Mouse (Mus musculus) splenic B cell, adult 2 months (primary cell): ENCODE data around the gene Apoa2.
A peak's percentile ranks its signal among the peaks of the same experiment; 100 is the strongest.

Source experiments
- DNase-seq: peaks from one replicate; pipeline ENCODE4 v3.0.0-alpha.2; 2011; ENCODE audit warnings: low read depth, low spot score
- H3K27me3 ChIP-seq: 2 replicates; pipeline ENCODE4 v1.6.1; 2012; ENCODE audit warnings: mild to moderate bottlenecking, low read length, moderate library complexity, mixed read lengths; ENCODE audit not compliant: control insufficient read depth, poor library complexity, insufficient read depth, severe bottlenecking
- H3K36me3 ChIP-seq: 2 replicates; pipeline ENCODE4 v1.6.1; 2012; ENCODE audit warnings: mild to moderate bottlenecking, low read length, moderate library complexity, mixed read lengths; ENCODE audit not compliant: control insufficient read depth, poor library complexity, insufficient read depth, severe bottlenecking

Gene Apoa2

DNA sequence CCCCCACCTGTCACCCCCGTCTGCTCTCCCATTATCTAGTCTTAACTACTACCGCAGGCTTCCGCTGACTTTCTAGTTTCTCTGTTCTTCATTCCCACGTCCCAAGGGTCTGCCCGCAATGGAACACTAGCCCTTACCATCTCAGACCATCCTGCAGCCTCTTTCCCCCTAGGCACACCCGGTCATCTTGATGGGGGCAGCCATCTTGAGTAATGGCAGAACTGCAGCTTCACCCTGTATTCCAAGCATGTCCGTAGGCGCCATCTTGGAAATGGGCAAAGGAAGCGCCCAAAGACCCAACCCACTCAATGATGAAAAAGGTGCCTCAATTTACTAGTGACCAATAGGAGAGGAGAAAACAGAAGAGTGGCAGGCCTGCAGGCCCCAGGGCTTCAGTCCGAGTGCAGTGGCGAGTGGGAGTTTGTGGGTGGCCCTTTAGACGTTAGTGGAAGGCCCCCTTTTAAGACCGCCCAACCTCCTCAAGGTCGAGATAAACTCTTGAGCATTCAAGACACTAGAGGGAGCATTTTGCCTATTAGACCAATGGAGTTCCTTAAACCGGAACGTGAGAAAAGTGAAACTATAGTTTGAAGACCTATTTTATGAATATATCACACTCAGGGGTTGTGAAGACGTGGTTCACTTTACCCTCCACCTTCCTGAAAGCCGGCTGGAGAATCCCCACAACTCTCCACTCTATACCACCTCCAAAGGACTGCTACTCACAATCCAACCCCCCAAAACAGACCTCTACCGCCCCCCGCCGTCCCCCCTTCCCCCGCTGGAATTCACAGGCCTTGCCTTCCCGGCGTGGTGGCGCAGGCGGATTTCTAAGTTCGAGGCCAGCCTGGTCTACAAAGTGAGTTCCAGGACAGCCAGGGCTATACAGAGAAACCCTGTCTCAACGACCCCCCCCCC lies 2.4 kb upstream of the Apoa2 start, which contains the start of gene Tomm40l:
TSS of gene Tomm40l (minus strand) at position 277 of the 918 bp plus-strand sequence.
- peaks cover 1% of the 10 kb centered on the region for H3K36me3 ChIP-seq
- DNase-seq, result peak; percentile 98
- H3K27me3 ChIP-seq, result no peaks in the 10 kb centered on the region

DNA sequence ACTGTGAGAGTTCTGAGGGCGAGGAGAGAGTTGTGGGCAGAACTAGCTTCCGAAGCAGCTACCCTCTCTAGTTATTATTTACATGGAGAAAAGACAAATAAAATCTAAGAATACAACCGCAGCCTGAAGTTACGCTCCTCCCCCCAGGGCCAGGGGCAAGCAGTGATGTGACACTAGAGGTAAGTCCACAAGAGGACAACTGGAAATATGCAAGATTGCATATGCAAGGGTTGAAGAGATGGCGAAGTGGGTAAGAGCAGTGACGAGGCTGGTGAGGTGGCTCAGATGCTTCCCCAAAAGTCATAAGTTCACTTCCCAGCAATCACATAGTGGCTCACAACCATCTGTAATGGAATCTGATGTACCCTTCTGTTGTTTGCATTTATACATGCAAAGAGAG lies 1.7 kb upstream of the Apoa2 start:
- Histone ChIP-seq H3K27me3 (no peaks in the 10 kb centered on the region), H3K36me3 (peaks cover 1% of the 10 kb centered on the region)
- DNase-seq, result peak; percentile 18

DNA sequence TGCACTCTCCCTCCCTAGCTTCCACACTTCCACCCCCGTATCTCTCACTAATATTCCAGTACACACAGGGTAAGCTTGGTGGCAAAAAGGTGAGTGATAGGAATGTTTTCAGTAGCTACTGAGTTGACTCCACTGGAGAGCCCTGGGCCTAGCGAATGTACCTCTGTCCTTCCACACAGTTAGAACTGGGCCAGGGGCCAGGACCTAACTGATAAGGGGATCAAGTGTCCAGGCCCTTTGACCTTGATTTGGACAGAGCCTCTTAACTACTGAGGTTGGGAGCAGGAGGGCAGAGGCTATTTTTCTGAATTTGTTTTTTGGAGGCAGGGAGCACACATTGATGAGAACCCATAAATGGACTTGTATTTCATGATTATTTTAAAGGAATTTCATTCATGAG lies 1.1 kb upstream of the Apoa2 start:
- DNase-seq, result no peak
- Histone ChIP-seq H3K27me3 (no peaks in the 10 kb centered on the region), H3K36me3 (peaks cover 1% of the 10 kb centered on the region)

DNA sequence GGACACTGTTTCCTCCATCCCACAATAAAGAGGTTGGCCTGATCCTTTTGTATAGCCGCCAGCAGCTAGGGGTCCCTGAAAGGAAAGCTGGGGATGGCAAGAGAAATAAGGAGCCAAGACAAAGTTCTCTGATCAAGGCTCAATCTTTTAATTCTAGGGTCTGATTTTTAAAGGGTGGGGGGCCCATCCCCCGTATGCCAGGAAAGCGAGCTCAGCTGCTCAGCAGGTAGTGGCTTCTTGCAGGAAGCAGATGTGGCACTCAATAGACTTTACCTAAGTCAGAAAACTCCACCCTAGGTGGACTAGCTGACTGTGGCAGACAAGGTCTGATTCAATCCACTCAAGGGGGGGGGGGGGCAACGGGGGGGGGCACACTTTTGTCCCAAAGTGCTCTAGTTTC lies 1.9 kb downstream of the Apoa2 start:
- DNase-seq, result no peak
- H3K27me3 ChIP-seq, result no peaks in the 10 kb centered on the region
- H3K36me3 ChIP-seq, result no peaks in the 10 kb centered on the region

DNA sequence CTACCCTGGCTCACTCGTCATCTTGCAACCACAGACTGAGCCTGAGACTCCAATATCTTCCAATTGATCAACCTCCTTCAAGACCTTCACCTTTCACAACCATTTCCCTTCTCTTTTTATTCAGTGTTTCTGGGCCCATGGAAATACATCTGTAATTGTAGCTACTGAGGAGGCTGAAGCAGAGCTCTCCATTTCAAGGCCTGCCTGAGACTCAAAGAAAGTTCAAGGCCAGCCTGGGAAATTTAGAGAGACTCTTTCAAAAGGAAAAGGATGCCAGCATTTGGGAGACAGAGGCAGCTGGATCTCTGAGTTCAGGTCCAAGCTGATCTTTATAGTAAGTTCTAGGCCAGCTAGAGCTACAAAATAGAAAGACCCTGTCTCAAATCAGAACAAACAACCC lies 3.0 kb downstream of the Apoa2 start:
- H3K27me3 ChIP-seq, result no peaks in the 10 kb centered on the region
- DNase-seq, result no peak
- no peaks in the 10 kb centered on the region for H3K36me3 ChIP-seq

DNA sequence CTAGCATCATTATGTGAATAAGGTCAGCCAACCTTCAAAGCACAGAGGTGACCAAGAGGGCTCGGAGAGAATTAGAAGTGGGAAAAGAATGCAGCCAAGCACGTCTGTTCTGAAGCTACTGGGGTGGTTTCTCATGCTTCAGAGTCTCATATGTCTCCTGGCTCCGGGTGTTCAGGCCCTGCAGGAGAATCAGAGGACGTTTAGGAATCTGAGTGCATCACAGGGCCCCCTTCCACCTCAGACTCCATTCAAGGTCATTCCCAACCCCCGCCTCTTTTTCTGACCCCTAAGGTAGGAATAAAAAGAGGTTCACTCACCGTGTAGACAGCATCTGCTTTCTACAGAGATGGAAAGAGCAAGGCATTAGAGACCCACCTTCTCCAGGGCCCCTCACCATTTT lies 4.9 kb downstream of the Apoa2 start:
- Histone ChIP-seq H3K27me3 (no peaks in the 10 kb centered on the region), H3K36me3 (no peaks in the 10 kb centered on the region)
- DNase-seq, result no peak

DNA sequence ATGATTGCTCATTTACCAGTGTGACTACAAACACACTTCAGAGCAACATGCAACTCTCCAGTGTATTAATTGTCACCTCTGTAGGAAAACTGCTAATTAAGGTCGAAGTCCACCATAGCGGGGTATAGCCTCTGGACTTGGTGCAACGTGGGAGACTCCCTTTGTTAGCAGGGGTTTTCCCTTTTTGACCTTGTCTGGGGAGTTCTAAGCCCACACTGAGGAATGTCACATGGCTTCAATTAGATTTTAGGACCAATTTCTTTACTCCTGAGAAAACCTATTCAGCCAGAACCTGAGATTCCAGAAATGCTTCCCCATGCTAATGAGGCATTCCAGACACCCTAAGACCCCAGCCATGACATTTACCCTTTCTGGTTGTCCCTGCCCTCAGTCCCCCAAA lies 5.4 kb downstream of the Apoa2 start:
- no peaks in the 10 kb centered on the region; the same call in 1 of the 2 replicates for H3K36me3 ChIP-seq
- DNase-seq, result no peak

DNA sequence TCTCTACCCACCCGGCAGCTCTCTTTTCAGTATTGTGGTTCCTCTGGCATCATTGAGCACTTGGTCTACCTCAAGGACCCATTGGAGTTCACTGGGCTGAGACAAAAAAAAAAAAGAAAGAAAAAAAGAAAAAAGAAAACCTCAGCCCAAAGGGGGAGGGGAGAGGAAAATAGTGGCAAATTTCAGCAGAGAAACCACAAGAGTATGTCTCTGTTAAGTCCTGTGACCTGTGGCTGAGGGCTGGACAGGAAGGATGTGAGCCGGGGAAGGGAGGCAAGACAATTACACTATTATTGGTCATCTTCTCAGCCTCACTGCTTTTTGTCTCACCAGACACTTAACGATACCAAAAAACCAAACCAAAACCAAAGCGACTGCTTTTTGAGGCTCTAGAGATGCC lies 7.0 kb downstream of the Apoa2 start:
- Histone ChIP-seq H3K27me3 (no peaks in the 10 kb centered on the region), H3K36me3 (no peaks in the 10 kb centered on the region; the same call in 1 of the 2 replicates)
- DNase-seq, result peak; percentile 46

More for the DNA sequence above, 5.4 kb downstream of the Apoa2 start:
- no peaks in the 10 kb centered on the region for H3K27me3 ChIP-seq

DNA sequence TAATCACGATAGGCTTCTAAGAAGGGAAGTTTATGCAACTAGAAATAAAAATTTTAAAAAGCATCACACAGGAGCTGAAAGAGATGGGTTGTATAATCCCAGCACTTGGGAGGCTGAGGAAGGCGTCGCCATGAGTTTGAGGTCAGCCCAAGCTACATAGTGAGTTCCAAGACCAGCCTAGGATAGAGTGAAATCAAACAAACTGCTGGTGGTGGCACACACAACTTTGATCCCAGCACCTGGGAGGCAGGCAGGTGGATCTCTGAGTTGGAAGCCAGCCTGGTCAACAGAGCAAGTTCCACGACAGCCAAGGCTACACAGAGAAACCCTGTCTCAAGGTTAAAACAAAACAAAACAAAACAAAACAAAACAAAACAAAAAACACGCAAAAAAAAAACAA lies 7.5 kb downstream of the Apoa2 start:
- Histone ChIP-seq H3K36me3 (no peaks in the 10 kb centered on the region; the same call in none of the 2 replicates), H3K27me3 (no peaks in the 10 kb centered on the region)
- DNase-seq, result no peak

DNA sequence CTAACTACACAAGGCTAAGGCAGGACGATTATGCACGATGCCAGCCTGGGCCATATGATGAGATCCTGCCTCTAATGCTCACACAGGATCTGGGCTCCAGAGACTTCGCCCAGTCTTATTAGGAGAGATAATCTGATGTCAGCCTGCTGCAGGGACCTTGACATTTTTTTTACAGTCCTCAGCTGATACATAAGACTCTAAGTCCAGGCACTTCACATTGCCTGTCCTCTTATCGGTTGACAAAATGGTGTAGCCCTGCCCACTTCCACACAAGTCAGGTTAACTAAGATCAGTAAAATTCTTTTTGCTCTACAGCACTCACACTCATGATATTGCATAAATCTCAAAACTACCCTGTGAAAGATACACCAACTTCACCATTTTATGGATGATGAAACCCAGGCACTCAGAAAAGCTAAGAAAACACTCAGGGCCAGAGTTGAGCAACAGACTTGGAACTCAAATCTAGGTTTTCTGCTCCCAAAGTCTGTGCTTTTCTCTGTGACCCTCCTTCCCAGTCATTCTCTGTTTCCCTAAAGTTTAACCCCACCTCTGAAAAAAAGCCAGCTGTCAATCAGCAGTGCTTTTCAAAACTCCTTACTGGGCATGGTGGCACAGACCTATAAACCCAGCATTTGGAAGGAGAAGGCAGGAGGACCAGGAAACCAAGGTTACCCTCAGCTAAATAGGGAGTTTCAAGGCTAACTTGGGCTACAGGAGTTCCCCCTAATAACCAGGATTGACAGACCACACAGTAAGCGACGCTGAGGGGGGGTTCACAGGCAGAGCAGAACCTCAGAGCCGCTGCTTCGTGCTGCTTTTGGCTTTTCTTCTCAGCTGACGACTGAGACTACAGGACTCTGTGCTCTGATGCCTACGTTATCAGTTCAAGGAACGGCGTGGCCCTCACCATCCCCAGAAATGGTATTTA lies 8.2 kb downstream of the Apoa2 start:
- peaks cover 4% of the 10 kb centered on the region for H3K36me3 ChIP-seq
- H3K27me3 ChIP-seq, result no peaks in the 10 kb centered on the region
- DNase-seq, result no peak

DNA sequence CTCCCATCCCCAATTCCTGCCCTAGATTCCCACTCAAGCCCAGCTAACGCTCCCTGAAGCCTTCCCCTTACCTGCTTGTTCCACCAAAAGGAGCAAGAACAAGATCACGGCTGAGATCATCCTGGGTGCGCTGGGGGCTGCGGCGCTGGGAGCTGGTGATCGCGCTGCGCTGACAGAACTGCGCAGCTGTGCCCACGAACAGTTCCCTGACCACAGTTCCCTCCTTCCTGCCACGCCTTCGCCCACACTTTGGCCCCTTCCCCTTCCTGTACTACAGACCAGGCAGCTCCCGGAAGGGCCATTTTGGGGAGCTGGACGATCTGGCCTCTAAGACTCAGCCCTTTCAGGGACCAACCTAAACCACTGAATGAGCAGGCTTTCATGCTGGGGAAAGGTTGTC lies 9.3 kb downstream of the Apoa2 start, which contains the start of gene Fcer1g:
TSS of gene Fcer1g (minus strand) at position 240 of the 400 bp plus-strand sequence.
- DNase-seq, result no peak
- H3K27me3 ChIP-seq, result no peaks in the 10 kb centered on the region
- peaks cover 6% of the 10 kb centered on the region for H3K36me3 ChIP-seq

DNA sequence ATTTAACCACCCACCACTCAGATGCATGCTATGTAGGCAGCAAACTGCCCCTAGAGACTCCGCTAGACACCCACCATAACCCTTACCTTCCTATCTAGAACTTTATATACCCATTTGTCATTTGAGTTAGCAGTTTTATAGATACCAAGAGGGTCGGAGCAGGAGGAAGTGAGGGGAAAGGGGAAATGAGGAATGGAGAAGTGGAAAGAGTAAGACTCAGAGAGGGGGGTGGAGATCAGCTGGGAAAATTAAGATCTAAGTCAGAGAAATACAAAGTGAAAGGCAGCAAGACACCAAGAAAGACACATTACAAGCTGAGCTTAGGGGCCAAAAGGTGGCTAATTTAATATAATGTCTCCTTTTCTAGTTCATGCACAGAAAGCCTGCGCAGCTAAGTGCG lies 9.7 kb downstream of the Apoa2 start:
- no peak for DNase-seq
- Histone ChIP-seq H3K27me3 (no peaks in the 10 kb centered on the region), H3K36me3 (peaks cover 6% of the 10 kb centered on the region)

DNA sequence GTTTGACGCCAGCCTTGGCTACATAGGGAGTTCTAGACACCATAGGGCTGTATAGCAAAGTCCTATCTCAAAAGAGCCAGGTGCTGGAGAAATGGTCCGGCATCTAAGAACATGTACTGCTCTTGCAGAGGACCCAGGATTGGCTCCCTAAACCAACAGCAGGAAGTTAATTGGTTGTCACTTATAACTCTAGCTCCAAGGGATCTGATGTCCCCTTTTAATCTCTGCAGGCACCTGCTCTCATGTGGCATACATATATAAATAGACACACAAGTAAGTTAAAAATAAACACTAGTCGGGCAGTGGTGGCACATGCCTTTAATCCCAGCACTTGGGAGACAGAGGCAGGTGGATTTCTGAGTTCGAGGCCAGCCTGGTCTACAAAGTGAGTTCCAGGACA lies 10.9 kb downstream of the Apoa2 start:
- no peak for DNase-seq
- Histone ChIP-seq H3K36me3 (peaks cover 6% of the 10 kb centered on the region), H3K27me3 (no peaks in the 10 kb centered on the region)

DNA sequence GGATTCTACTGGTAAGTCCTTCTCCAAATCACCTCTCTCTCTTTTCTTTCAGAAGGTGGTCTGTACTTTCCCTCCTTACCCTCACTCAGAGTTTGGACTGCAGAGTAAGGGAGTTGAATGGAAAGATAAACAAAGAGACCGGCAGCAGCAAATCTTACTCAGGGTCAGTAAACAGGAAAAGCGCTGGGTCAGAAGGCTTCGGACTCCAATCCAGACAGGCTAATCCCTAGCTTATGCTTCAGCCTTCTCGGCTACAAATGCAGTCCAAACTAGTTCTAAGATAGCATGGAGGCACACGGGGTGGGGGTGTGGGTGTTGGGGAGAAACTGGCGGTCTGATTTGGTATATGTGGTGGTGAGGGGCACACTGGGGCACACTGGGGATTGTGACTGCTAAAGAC lies 12.6 kb downstream of the Apoa2 start:
- H3K36me3 ChIP-seq, result peaks cover 8% of the 10 kb centered on the region
- no peaks in the 10 kb centered on the region for H3K27me3 ChIP-seq
- DNase-seq, result no peak

DNA sequence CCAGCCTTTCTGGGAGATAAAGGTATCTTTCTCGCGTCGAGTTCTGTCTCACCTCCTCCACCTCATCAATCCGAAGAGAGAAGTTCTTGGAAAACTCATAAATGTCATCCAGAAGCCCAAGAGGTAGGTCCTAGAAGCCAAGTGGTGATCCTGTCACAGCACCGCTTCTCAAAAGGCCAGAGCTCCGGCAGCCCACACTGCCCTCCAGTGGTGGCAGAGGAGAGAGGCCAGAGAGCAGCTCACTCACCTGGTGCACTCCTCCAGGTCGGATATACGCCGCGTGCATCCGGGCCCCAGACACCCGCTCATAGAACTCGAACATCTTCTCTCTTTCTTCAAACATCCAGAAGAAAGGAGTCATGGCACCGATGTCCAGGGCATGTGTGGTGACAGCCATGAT lies 13.6 kb downstream of the Apoa2 start:
- Histone ChIP-seq H3K27me3 (no peaks in the 10 kb centered on the region), H3K36me3 (peaks cover 8% of the 10 kb centered on the region)
- peak; percentile 75 for DNase-seq
